Mouse (Mus musculus) liver, embryonic 12.5 days (tissue): Measurements from ENCODE around the gene Olfr725. TPM values are rescaled to one million over a fixed set of nuclear protein-coding genes. Genes with fewer than 3 reads are reported as not detected.

Experiments
- ATAC-seq: fragments of 200-750 bp; cut with Nextera tagmentation; 2 replicates; pipeline ENCODE4 v1.8.0; 2017; ENCODE audit warnings: moderate number of reproducible peaks, mild to moderate bottlenecking, moderate library complexity
- H3K27ac ChIP-seq: fragments of 300-500 bp; sonication (generic); 2 replicates; pipeline ENCODE4 v1.5.1; 2016; ENCODE audit warnings: mild to moderate bottlenecking
- H3K27me3 ChIP-seq: fragments of 300-500 bp; sonication (generic); replicated peaks from 2 replicates; pipeline ENCODE4 v1.6.1; 2016; ENCODE audit warnings: mild to moderate bottlenecking, moderate library complexity
- H3K36me3 ChIP-seq: fragments of 300-500 bp; sonication (generic); 2 replicates; pipeline ENCODE4 v1.6.1; 2016; ENCODE audit warnings: mild to moderate bottlenecking, moderate library complexity
- H3K4me1 ChIP-seq: fragments of 300-500 bp; sonication (generic); 2 replicates; pipeline ENCODE4 v1.6.1; 2016
- H3K4me2 ChIP-seq: fragments of 300-500 bp; sonication (generic); 2 replicates; pipeline ENCODE4 v1.6.1; 2016; ENCODE audit warnings: mild to moderate bottlenecking, moderate library complexity
- H3K4me3 ChIP-seq: fragments of 300-500 bp; sonication (generic); 2 replicates; pipeline ENCODE4 v1.5.1; 2016; ENCODE audit warnings: mild to moderate bottlenecking, moderate library complexity
- H3K9ac ChIP-seq: fragments of 300-500 bp; sonication (generic); 2 replicates; pipeline ENCODE4 v1.6.1; 2016; ENCODE audit warnings: mild to moderate bottlenecking, moderate library complexity
- H3K9me3 ChIP-seq: fragments of 300-500 bp; sonication (generic); replicated peaks from 2 replicates; pipeline ENCODE4 v1.6.1; 2016; ENCODE audit warnings: mild to moderate bottlenecking, moderate library complexity
- WGBS: fragments of 180-500 bp; shearing (Covaris S2); methylation state at CpG from one replicate; pipeline ENCODE4 v1.1.7; 2016; ENCODE audit not compliant: insufficient replicate concordance; 5-methylcytosine and 5-hydroxymethylcytosine counted together
- polyA plus RNA-seq: library from polyadenylated mRNA; unstranded; fragments of >200 nt; fragmentation: Nextera tagmentation; extraction: Ambion mirVana; gene quantifications from 2 replicates; pipeline ENCODE4 v1.2.1, GENCODE M21; 2016

Olfr725 gene
- not detected in 2 replicates for polyA plus RNA-seq

DNA sequence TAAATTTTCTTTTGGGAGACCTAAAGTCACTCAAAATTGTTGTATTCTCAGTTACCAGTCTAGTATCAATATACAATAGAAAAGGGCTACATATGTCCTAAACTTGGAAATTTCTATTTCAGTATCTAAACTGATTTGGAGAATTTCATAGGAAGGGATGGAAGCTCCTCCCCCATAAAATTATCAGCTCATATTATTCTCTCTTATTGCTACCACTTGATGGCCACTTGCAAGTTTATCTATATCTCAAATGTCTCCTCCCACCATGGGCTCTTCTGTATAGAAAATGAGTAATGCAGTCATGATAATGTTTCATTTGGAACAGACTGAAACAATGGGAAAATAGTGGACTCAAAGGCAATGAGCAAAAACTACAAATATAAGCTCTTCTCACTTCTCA, at the start of gene Olfr725:
TSS of gene Olfr725 (minus strand) at position 101 of the 400 bp plus-strand sequence.
- Histone ChIP-seq H3K4me3 (no peak within 1 kb of the TSS), H3K4me1 (no peaks in the 10 kb centered on the region), H3K27me3 (no peaks in the 10 kb centered on the region), H3K36me3 (no peaks in the 10 kb centered on the region), H3K4me2 (no peak within 1 kb of the TSS), H3K27ac (no peak within 1 kb of the TSS), H3K9me3 (no peaks in the 10 kb centered on the region), H3K9ac (no peak within 1 kb of the TSS)
- no peak for ATAC-seq

DNA sequence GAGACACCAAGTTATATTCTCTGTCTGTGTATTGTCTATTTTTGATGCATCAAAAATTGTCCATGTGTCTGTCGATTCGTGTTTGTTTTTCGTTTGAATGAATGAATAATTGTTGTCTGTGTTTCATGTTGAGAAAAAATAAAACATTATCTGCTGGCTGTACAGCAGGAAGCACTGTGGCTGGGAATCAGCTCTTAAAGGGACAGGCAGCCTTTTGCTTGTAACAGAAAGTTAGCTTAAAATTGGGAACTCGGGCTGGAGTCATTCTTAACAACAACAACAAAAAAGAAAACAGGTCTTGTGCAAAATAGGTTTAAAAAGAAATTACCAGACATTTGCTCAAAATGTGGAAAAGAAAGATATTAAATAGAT, 22.5 kb upstream of the Olfr725 start:
- Histone ChIP-seq H3K4me3 (peak overlapping the region; percentile 68), H3K9ac (peak overlapping the region; percentile 71; the same call in 1 of the 2 replicates)
- WGBS = 0% methylated on average over 4 of the region's 4 CpGs

DNA sequence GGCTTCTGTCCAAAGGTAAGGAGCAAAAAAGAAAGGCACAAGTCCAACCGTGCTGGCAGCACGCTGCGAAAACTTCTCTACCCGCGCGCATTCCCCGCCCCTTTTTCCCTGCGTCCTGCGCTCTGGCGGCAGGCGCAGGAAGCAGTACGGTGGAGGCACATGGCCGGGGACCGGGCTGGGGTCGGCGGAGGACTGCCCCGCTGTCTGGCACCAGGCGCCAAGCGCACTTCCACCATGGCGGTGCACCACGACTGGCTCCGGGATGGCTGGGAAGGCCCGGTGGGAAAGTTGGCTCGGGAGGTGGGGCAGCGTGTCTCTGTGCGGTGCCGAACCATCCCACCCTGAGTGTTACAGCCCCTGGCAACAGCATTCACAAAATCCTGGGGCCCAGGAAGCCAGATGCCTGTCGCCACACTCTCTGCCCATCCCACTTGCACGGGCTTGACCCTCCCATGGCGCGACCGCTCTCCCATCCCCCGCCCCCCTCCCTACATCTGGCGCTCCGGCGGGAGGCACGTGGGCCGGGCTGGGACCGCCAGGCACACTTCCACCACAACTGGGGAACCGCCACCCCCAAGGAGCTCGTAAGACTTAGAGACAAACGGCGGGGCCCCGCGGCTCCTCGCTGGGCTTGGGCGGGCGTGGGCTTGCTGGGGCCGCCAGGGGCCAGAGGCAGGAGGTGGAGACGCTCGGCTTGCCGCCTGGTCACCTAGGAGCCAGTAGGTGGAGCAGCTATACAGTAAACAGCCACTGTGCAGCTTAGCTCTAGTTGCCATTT, 22.0 kb upstream of the Olfr725 start:
- Histone ChIP-seq H3K36me3 (no peaks in the 10 kb centered on the region), H3K4me3 (peak overlapping the region; percentile 68), H3K9me3 (no peaks in the 10 kb centered on the region), H3K4me1 (peaks cover 8% of the 10 kb centered on the region; the same call in 1 of the 2 replicates), H3K4me2 (peak overlapping the region; percentile 93), H3K27me3 (no peaks in the 10 kb centered on the region), H3K27ac (peak overlapping the region; percentile 77), H3K9ac (peak overlapping the region; percentile 71)
- ATAC-seq = peak; percentile 94
- 2% methylated on average over 52 of the region's 52 CpGs for WGBS

More for the DNA sequence above, 22.5 kb upstream of the Olfr725 start:
- H3K36me3 ChIP-seq = no peaks in the 10 kb centered on the region
- peaks cover 8% of the 10 kb centered on the region; the same call in 1 of the 2 replicates for H3K4me1 ChIP-seq
- peak overlapping the region; percentile 93 for H3K4me2 ChIP-seq
- peak overlapping the region; percentile 77; the same call in 1 of the 2 replicates for H3K27ac ChIP-seq
- H3K27me3 ChIP-seq = no peaks in the 10 kb centered on the region
- no peaks in the 10 kb centered on the region for H3K9me3 ChIP-seq
- ATAC-seq = peak; percentile 55

DNA sequence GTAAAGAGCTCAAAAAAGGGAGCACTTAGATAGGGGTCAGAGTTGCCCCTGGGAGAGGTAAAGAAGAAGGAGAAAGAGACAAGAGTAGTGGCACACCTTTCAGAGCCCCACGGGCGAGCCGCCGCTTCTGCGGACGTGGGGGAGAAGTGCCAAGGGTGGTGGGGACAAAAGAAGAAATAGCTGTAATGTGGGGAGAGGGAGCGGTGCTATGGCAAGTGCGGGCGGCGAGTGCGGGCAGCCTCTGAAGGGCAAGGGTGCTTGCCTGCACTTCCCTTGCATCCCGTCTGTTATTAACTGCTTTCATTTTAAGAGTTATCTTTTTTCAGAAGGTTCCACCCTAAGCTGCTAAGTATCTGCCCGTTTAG, 21.4 kb upstream of the Olfr725 start:
- Histone ChIP-seq H3K27ac (peak overlapping the region; percentile 77), H3K4me2 (peak overlapping the region; percentile 93), H3K36me3 (no peaks in the 10 kb centered on the region), H3K9me3 (no peaks in the 10 kb centered on the region), H3K27me3 (no peaks in the 10 kb centered on the region), H3K4me3 (peak overlapping the region; percentile 68), H3K9ac (peak overlapping the region; percentile 71), H3K4me1 (peaks cover 8% of the 10 kb centered on the region; the same call in 1 of the 2 replicates)
- WGBS = 1% methylated on average over 13 of the region's 13 CpGs
- ATAC-seq = peak; percentile 7; the same call in 1 of the 2 replicates

DNA sequence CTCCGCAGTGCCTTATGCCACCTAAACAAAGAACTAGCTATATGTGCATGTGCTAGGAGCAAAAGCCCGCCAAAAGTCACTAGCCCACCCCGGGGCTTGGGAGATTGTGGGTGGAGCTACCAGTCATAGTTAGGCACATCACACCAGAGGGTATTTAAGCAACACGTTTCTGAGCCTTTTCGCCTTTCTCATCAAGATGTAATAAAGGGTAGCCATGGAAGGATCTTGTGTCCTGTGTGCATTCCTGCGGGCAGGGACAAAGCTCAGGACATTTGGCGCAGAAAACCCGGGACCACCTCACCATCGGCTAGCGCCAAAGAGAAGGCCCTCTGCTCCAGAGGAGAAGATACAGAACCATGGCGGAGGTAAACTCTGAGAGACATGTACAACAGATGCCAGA, 21.0 kb upstream of the Olfr725 start:
- H3K27ac ChIP-seq = no peak overlapping the region
- no peaks in the 10 kb centered on the region for H3K9me3 ChIP-seq
- peak overlapping the region; percentile 93 for H3K4me2 ChIP-seq
- no peaks in the 10 kb centered on the region for H3K27me3 ChIP-seq
- peaks cover 8% of the 10 kb centered on the region; the same call in 1 of the 2 replicates for H3K4me1 ChIP-seq
- no peaks in the 10 kb centered on the region for H3K36me3 ChIP-seq
- ATAC-seq = no peak
- H3K9ac ChIP-seq = peak overlapping the region; percentile 71
- H3K4me3 ChIP-seq = peak overlapping the region; percentile 68
- 20% methylated on average over 11 of the region's 11 CpGs for WGBS

DNA sequence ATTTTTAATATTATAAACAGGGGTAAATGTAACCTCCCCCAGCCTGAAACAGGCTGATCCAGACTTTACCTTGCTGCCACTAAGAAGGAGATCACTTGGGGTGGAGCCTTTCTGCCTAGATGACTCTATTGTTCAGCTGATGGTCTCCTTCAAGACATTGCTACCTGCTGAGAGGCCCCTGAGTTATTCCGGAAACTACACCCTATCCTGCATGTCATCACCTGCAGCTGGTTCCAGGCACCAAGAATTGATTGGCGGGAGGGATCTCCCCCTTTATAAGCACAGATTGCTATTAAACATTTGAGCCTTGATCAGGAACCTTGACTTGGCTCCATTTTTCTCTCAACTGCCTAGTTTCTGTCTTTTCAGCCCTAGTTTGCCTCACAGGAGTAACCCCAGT, 8.1 kb downstream of the Olfr725 start:
- Histone ChIP-seq H3K27me3 (no peaks in the 10 kb centered on the region), H3K9ac (no peak overlapping the region), H3K27ac (no peak overlapping the region), H3K4me2 (no peak overlapping the region), H3K36me3 (no peaks in the 10 kb centered on the region), H3K4me3 (no peak overlapping the region), H3K9me3 (peaks cover 4% of the 10 kb centered on the region), H3K4me1 (no peaks in the 10 kb centered on the region)
- ATAC-seq = no peak
- WGBS = 67% methylated on average over 2 of the region's 2 CpGs

DNA sequence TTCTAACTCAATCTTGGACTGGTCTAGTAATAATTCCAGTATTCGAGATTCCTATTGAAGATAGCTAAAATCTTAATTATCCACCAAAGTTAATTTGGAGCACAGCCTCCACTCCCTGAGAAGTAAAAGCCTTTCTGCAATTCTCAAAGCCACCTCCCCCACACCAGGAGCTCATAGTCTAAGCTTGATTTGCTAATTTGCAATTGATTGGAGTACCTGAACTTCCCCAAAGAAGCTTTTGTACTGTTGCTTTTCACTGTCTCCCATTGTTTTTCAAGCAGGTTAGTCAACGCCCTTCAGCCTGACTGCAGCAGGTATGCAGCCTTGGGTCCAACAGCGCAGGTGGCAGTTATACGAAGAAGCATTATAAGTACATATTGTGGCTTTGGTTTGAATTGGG, 8.8 kb downstream of the Olfr725 start:
- Histone ChIP-seq H3K27me3 (no peaks in the 10 kb centered on the region), H3K4me1 (no peaks in the 10 kb centered on the region), H3K4me2 (no peak overlapping the region), H3K36me3 (no peaks in the 10 kb centered on the region), H3K9me3 (peaks cover 4% of the 10 kb centered on the region), H3K9ac (no peak overlapping the region), H3K27ac (no peak overlapping the region), H3K4me3 (no peak overlapping the region)
- 61% methylated on average over 4 of the region's 4 CpGs for WGBS
- no peak for ATAC-seq

DNA sequence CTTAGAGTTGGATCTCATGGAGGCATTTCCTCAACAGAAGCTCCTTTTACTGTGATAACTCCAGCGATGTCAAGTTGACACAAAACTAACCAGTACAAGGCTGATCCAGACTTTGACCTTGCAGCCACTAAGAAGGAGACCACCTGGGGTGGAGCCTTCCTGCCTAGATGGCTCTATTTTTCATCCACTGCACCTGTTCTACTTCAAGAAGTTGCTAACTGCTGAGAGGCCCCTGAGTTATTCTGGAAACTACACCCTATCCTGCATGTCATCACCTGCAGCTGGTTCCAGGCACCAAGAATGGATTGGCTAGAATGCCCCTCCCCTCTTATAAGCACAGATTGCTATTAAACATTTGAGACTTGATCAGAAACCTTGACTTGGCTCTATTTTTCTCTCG, 13.8 kb downstream of the Olfr725 start:
- Histone ChIP-seq H3K27ac (no peak overlapping the region), H3K4me1 (no peaks in the 10 kb centered on the region), H3K36me3 (no peaks in the 10 kb centered on the region), H3K9me3 (peaks cover 4% of the 10 kb centered on the region), H3K9ac (no peak overlapping the region), H3K4me3 (no peak overlapping the region), H3K27me3 (no peaks in the 10 kb centered on the region), H3K4me2 (no peak overlapping the region)
- 59% methylated on average over 2 of the region's 2 CpGs for WGBS
- no peak for ATAC-seq

Other genes starting within 250 kb of the Olfr725 start
- not detected in 2 replicates for gene Olfr722, start 138.4 kb downstream of the Olfr725 start, polyA plus RNA-seq
- gene Olfr723, start 108.6 kb downstream of the Olfr725 start, polyA plus RNA-seq = not detected in 2 replicates
- gene Olfr724, start 77.1 kb downstream of the Olfr725 start, polyA plus RNA-seq = not detected in 2 replicates
- not detected in 2 replicates for gene Olfr726, start 50.6 kb upstream of the Olfr725 start, polyA plus RNA-seq
- gene Olfr727, start 82.8 kb upstream of the Olfr725 start, polyA plus RNA-seq = not detected in 2 replicates
- not detected in 2 replicates for gene Olfr728, start 102.3 kb upstream of the Olfr725 start, polyA plus RNA-seq
- not detected in 2 replicates for gene Olfr729, start 112.5 kb upstream of the Olfr725 start, polyA plus RNA-seq
- gene Olfr730, start 147.8 kb upstream of the Olfr725 start, polyA plus RNA-seq = not detected in 2 replicates
- not detected in 2 replicates for gene Olfr731, start 201.5 kb upstream of the Olfr725 start, polyA plus RNA-seq
- gene Olfr732, start 243.8 kb upstream of the Olfr725 start, polyA plus RNA-seq = not detected in 2 replicates